Mouse (Mus musculus) embryonic facial prominence, embryonic 11.5 days (tissue): Measurements from ENCODE around the gene Olfr1052. TPM values are rescaled to one million over a fixed set of nuclear protein-coding genes. Genes with fewer than 3 reads are reported as not detected.
"Not testable (repeated sequence)": the region's sequence is repeated elsewhere in the genome, so short reads cannot be mapped to it uniquely, and the experiment has no call there.

Experiments used
- ATAC-seq: fragments of 200-750 bp; cut with Nextera tagmentation; replicated peaks from 2 replicates; pipeline ENCODE4 v1.8.0; 2017; ENCODE audit warnings: low read depth; ENCODE audit not compliant: insufficient number of reproducible peaks, low FRiP score, low TSS enrichment
- DNase-seq: peaks from one replicate; pipeline ENCODE4 v3.0.0-alpha.2; 2015; ENCODE audit warnings: low spot score
- H3K27ac ChIP-seq: fragments of 300-500 bp; sonication (generic); replicated peaks from 2 replicates; pipeline ENCODE4 v1.5.1; 2014; ENCODE audit warnings: mild to moderate bottlenecking, low read depth, low read length, control low read depth
- H3K27me3 ChIP-seq: fragments of 300-500 bp; sonication (generic); 2 replicates; pipeline ENCODE4 v1.6.1; 2014; ENCODE audit warnings: mild to moderate bottlenecking, low read length, moderate library complexity, mixed read lengths; ENCODE audit not compliant: control insufficient read depth, insufficient read depth
- H3K36me3 ChIP-seq: fragments of 300-500 bp; sonication (generic); replicated peaks from 2 replicates; pipeline ENCODE4 v1.6.1; 2014; ENCODE audit warnings: low read depth, mild to moderate bottlenecking, low read length, moderate library complexity, mixed read lengths; ENCODE audit not compliant: control insufficient read depth, insufficient read depth
- H3K4me1 ChIP-seq: fragments of 300-500 bp; sonication (generic); 2 replicates; pipeline ENCODE4 v1.6.1; 2014; ENCODE audit warnings: low read length, mixed read lengths; ENCODE audit not compliant: control insufficient read depth, insufficient read depth
- H3K4me2 ChIP-seq: fragments of 300-500 bp; sonication (generic); 2 replicates; pipeline ENCODE4 v1.6.1; 2014; ENCODE audit warnings: low read depth, mild to moderate bottlenecking, control low read depth, low read length, moderate library complexity
- H3K4me3 ChIP-seq: fragments of 300-500 bp; sonication (generic); 2 replicates; pipeline ENCODE4 v1.5.1; 2014; ENCODE audit warnings: low read depth, low read length, control low read depth
- H3K9ac ChIP-seq: fragments of 300-500 bp; sonication (generic); replicated peaks from 2 replicates; pipeline ENCODE4 v1.6.1; 2014; ENCODE audit warnings: mild to moderate bottlenecking, control low read depth, low read length
- H3K9me3 ChIP-seq: fragments of 300-500 bp; sonication (generic); replicated peaks from 2 replicates; pipeline ENCODE4 v1.6.1; 2016; ENCODE audit warnings: mild to moderate bottlenecking, low read length, inconsistent platforms, mixed read lengths; ENCODE audit not compliant: control insufficient read depth
- WGBS: fragments of 180-500 bp; shearing (Covaris S2); extraction: QIAGEN DNeasy Blood & Tissue Kit; methylation state at CpG from one replicate; pipeline ENCODE4 v1.1.7; 2014; 5-methylcytosine and 5-hydroxymethylcytosine counted together
- polyA plus RNA-seq: library from polyadenylated mRNA; unstranded; fragments of >200 nt; fragmentation: Nextera tagmentation; extraction: Ambion mirVana; gene quantifications from 2 replicates; pipeline ENCODE4 v1.2.1, GENCODE M21; 2014

Olfr1052 gene
- not detected in 2 replicates for polyA plus RNA-seq

- Histone ChIP-seq H3K9me3 (no peaks in the 10 kb centered on the region), H3K4me3 (no peak within 1 kb of the TSS), H3K27ac (no peak within 1 kb of the TSS), H3K9ac (no peak within 1 kb of the TSS), H3K4me2 (no peak within 1 kb of the TSS), H3K27me3 (no peaks in the 10 kb centered on the region), H3K36me3 (no peaks in the 10 kb centered on the region), H3K4me1 (no peaks in the 10 kb centered on the region)
- DNase-seq: no peak
- ATAC-seq: no peak
Observed at GRCm38 (mm10) chr2:86292155-86292554, at the start of gene Olfr1052. TSS of gene Olfr1052 (plus strand) at chr2:86292455.

DNA sequence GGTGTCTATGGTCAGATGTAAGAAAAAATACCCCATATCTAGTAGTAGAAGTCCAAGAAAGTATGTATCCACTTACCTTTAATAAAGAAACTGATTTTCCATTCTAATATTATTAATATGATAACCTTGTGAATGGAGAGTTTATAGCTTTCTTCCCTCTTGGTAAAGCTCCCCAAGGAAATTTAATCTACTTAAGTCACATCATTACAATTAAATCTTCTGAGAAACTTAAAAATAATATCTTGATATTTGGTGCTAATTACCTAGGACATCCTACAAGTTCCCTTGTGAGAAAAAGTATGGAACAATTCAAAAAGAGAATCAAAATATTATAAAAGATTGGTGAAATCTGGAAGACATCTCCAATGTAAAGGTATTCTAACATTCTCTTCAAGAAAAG is 34.0 kb upstream of the Olfr1052 start, which contains the start of gene Olfr1049:
Olfr1049 (minus strand) TSS at position 101 of the 400 bp plus-strand sequence.
- H3K4me1 ChIP-seq, DNase-seq, H3K36me3 ChIP-seq, H3K9me3 ChIP-seq, H3K4me3 ChIP-seq, H3K27me3 ChIP-seq, H3K9ac ChIP-seq, ATAC-seq, H3K27ac ChIP-seq, H3K4me2 ChIP-seq: not testable (repeated sequence)

- not testable (repeated sequence) for H3K9me3 ChIP-seq, H3K4me2 ChIP-seq, H3K36me3 ChIP-seq, H3K4me1 ChIP-seq, H3K9ac ChIP-seq, DNase-seq, H3K27ac ChIP-seq, H3K4me3 ChIP-seq, H3K27me3 ChIP-seq, ATAC-seq
Observed at GRCm38 (mm10) chr2:86278988-86279387, 13.3 kb upstream of the Olfr1052 start, which contains the start of gene Olfr1051. TSS of gene Olfr1051 (minus strand) at chr2:86279088.

- WGBS: 68% methylated on average over 3 of the region's 3 CpGs
Observed at GRCm38 (mm10) chr2:86315184-86315583, 22.9 kb downstream of the Olfr1052 start, which contains the start of gene Olfr1053. TSS of gene Olfr1053 (minus strand) at chr2:86315284.

GRCm38 (mm10) chr2:86335333-86335732 is 43.1 kb downstream of the Olfr1052 start, which contains the start of gene Olfr1054:
TSS of gene Olfr1054 (minus strand) at chr2:86335433.
- no peak for ATAC-seq
- Histone ChIP-seq H3K27ac (no peak within 1 kb of the TSS), H3K4me2 (no peak within 1 kb of the TSS), H3K4me1 (no peaks in the 10 kb centered on the region), H3K36me3 (no peaks in the 10 kb centered on the region), H3K9ac (no peak within 1 kb of the TSS), H3K27me3 (no peaks in the 10 kb centered on the region), H3K9me3 (no peaks in the 10 kb centered on the region), H3K4me3 (no peak within 1 kb of the TSS)
- DNase-seq: no peak
- WGBS: 89% methylated on average over 3 of the region's 3 CpGs

More at GRCm38 (mm10) chr2:86315184-86315583, 22.9 kb downstream of the Olfr1052 start, which contains the start of gene Olfr1053:
- no peak within 1 kb of the TSS for H3K4me3 ChIP-seq
- H3K27ac ChIP-seq: no peak within 1 kb of the TSS
- no peaks in the 10 kb centered on the region for H3K36me3 ChIP-seq
- H3K4me1 ChIP-seq: no peaks in the 10 kb centered on the region
- no peak for ATAC-seq
- no peak for DNase-seq
- H3K9ac ChIP-seq: no peak within 1 kb of the TSS
- H3K27me3 ChIP-seq: no peaks in the 10 kb centered on the region
- H3K9me3 ChIP-seq: no peaks in the 10 kb centered on the region
- H3K4me2 ChIP-seq: no peak within 1 kb of the TSS

Other genes starting within 250 kb of the Olfr1052 start
- 0.10 TPM in 1 of 2 replicates, not detected in the other for gene Olfr1034, start 246.6 kb upstream of the Olfr1052 start, polyA plus RNA-seq
- not detected in 2 replicates for gene Olfr1036, start 218.5 kb upstream of the Olfr1052 start, polyA plus RNA-seq
- gene Olfr1037, start 205.1 kb upstream of the Olfr1052 start, polyA plus RNA-seq: not detected in 2 replicates
- not detected in 2 replicates for gene Olfr1039, start 156.5 kb upstream of the Olfr1052 start, polyA plus RNA-seq
- gene Olfr1040, start 145.7 kb upstream of the Olfr1052 start, polyA plus RNA-seq: not detected in 2 replicates
- gene Olfr1042, start 130.6 kb upstream of the Olfr1052 start, polyA plus RNA-seq: not detected in 2 replicates
- gene Olfr1043, start 124.9 kb upstream of the Olfr1052 start, polyA plus RNA-seq: not detected in 2 replicates
- not detected in 2 replicates for gene Olfr1044, start 114.6 kb upstream of the Olfr1052 start, polyA plus RNA-seq
- gene Olfr52, start 106.8 kb upstream of the Olfr1052 start, polyA plus RNA-seq: not detected in 2 replicates
- gene Olfr1045, start 89.4 kb upstream of the Olfr1052 start, polyA plus RNA-seq: not detected in 2 replicates
- gene Olfr1046, start 73.1 kb upstream of the Olfr1052 start, polyA plus RNA-seq: not detected in 2 replicates
- gene Olfr1047, start 61.1 kb upstream of the Olfr1052 start, polyA plus RNA-seq: not detected in 2 replicates
- not detected in 2 replicates for gene Olfr1048, start 52.2 kb upstream of the Olfr1052 start, polyA plus RNA-seq
- not detected in 2 replicates for gene Olfr1049, start 34.1 kb upstream of the Olfr1052 start, polyA plus RNA-seq
- not detected in 2 replicates for gene Olfr1051, start 13.4 kb upstream of the Olfr1052 start, polyA plus RNA-seq
- not detected in 2 replicates for gene Olfr1053, start 22.8 kb downstream of the Olfr1052 start, polyA plus RNA-seq
- gene Olfr1054, start 43.0 kb downstream of the Olfr1052 start, polyA plus RNA-seq: not detected in 2 replicates
- gene Olfr1055, start 57.8 kb downstream of the Olfr1052 start, polyA plus RNA-seq: not detected in 2 replicates
- gene Olfr1056, start 70.0 kb downstream of the Olfr1052 start, polyA plus RNA-seq: not detected in 2 replicates
- gene Olfr1057, start 85.9 kb downstream of the Olfr1052 start, polyA plus RNA-seq: not detected in 2 replicates
- gene Olfr1058, start 96.1 kb downstream of the Olfr1052 start, polyA plus RNA-seq: 0.15 TPM in 1 of 2 replicates, not detected in the other
- gene Olfr1061, start 121.6 kb downstream of the Olfr1052 start, polyA plus RNA-seq: not detected in 2 replicates
- gene Olfr1062, start 134.3 kb downstream of the Olfr1052 start, polyA plus RNA-seq: not detected in 2 replicates
- not detected in 2 replicates for gene Olfr1065, start 158.1 kb downstream of the Olfr1052 start, polyA plus RNA-seq
- gene Olfr1066, start 163.8 kb downstream of the Olfr1052 start, polyA plus RNA-seq: not detected in 2 replicates
- not detected in 2 replicates for gene Olfr228, start 194.9 kb downstream of the Olfr1052 start, polyA plus RNA-seq
- not detected in 2 replicates for gene Olfr1076, start 216.0 kb downstream of the Olfr1052 start, polyA plus RNA-seq